Mouse (Mus musculus): Measurements from ENCODE around the gene Plvap. TPM values are rescaled to one million over a fixed set of nuclear protein-coding genes. Genes with fewer than 3 reads are reported as not detected.
A peak's percentile ranks its signal among the peaks of the same experiment; 100 is the strongest.

Plvap gene
- total and polyA plus RNA-seq, 2 experiments from 2014 or later = 4.0 to 6.9 TPM

GRCm38 (mm10) chr8:71497881-71498501 is 13.6 kb downstream of the Plvap start:
- whole genome bisulfite sequencing = 29% methylated on average over 15 of the region's 15 CpGs
- TF ChIP-seq CTCF (IDR thresholded peaks at IDR 0.05; ENCODE audit: low read depth) = no peak
- no peaks in the 10 kb centered on the region for H3K27me3 ChIP-seq (ENCODE audit: insufficient read depth, low read length)
- no peaks in the 10 kb centered on the region for H3K4me1 ChIP-seq (ENCODE audit: insufficient read depth)
- no peak overlapping the region for H3K4me2 ChIP-seq (ENCODE audit: low read depth)
- no peak overlapping the region for H3K9ac ChIP-seq
- no peak for DNase-seq
- no peak overlapping the region for H3K4me3 ChIP-seq (ENCODE audit: low read depth, low read length)
- ATAC-seq = no peak
- H3K9me3 ChIP-seq (ENCODE audit: low read length) = no peaks in the 10 kb centered on the region
- H3K27ac ChIP-seq (ENCODE audit: low read depth, low read length) = no peak overlapping the region
- H3K36me3 ChIP-seq (ENCODE audit: insufficient read depth) = peaks cover 3% of the 10 kb centered on the region; the same call in 1 of the 2 replicates

- no peak overlapping the region for H3K9ac ChIP-seq
- H3K4me1 ChIP-seq (ENCODE audit: insufficient read depth) = no peaks in the 10 kb centered on the region
- TF ChIP-seq CTCF (IDR thresholded peaks at IDR 0.05; ENCODE audit: low read depth) = no peak
- 89% methylated on average over 1 of the region's 1 CpGs for WGBS
- H3K27ac ChIP-seq (ENCODE audit: low read depth, low read length) = no peak overlapping the region
- no peaks in the 10 kb centered on the region for H3K9me3 ChIP-seq (ENCODE audit: low read length)
- H3K27me3 ChIP-seq (ENCODE audit: insufficient read depth, low read length) = no peaks in the 10 kb centered on the region
- no peak overlapping the region for H3K4me3 ChIP-seq (ENCODE audit: low read depth, low read length)
- H3K36me3 ChIP-seq (ENCODE audit: insufficient read depth) = peaks cover 11% of the 10 kb centered on the region
- no peak for DNase-seq
- ATAC-seq = no peak
- no peak overlapping the region for H3K4me2 ChIP-seq (ENCODE audit: low read depth)
Measured at GRCm38 (mm10) chr8:71497077-71497645, 14.4 kb downstream of the Plvap start.

- TF ChIP-seq CTCF (IDR thresholded peaks at IDR 0.05; ENCODE audit: low read depth) = 0 out of 2 replicates have a peak, but pooled peaks have one; percentile 15
- H3K9ac ChIP-seq = no peak overlapping the region
- no peak for DNase-seq
- WGBS = 54% methylated on average over 11 of the region's 11 CpGs
- H3K9me3 ChIP-seq (ENCODE audit: low read length) = no peaks in the 10 kb centered on the region
- no peak overlapping the region for H3K4me2 ChIP-seq (ENCODE audit: low read depth)
- ATAC-seq = no peak
- H3K4me1 ChIP-seq (ENCODE audit: insufficient read depth) = no peaks in the 10 kb centered on the region
- no peaks in the 10 kb centered on the region for H3K27me3 ChIP-seq (ENCODE audit: insufficient read depth, low read length)
- no peak overlapping the region for H3K4me3 ChIP-seq (ENCODE audit: low read depth, low read length)
- no peak overlapping the region for H3K27ac ChIP-seq (ENCODE audit: low read depth, low read length)
- H3K36me3 ChIP-seq (ENCODE audit: insufficient read depth) = peaks cover 14% of the 10 kb centered on the region
Measured at GRCm38 (mm10) chr8:71496481-71496880, 15.1 kb downstream of the Plvap start.

GRCm38 (mm10) chr8:71495811-71496210 is 15.7 kb downstream of the Plvap start:
- H3K27me3 ChIP-seq (ENCODE audit: insufficient read depth, low read length) = no peaks in the 10 kb centered on the region
- no peaks in the 10 kb centered on the region for H3K9me3 ChIP-seq (ENCODE audit: low read length)
- H3K36me3 ChIP-seq (ENCODE audit: insufficient read depth) = peaks cover 18% of the 10 kb centered on the region
- no peak overlapping the region for H3K9ac ChIP-seq
- H3K4me1 ChIP-seq (ENCODE audit: insufficient read depth) = no peaks in the 10 kb centered on the region
- no peak for TF ChIP-seq CTCF (IDR thresholded peaks at IDR 0.05; ENCODE audit: low read depth)
- ATAC-seq (no peak), DNase-seq (no peak)
- no peak overlapping the region for H3K4me2 ChIP-seq (ENCODE audit: low read depth)
- H3K27ac ChIP-seq (ENCODE audit: low read depth, low read length) = no peak overlapping the region
- H3K4me3 ChIP-seq (ENCODE audit: low read depth, low read length) = no peak overlapping the region
- 81% methylated on average over 5 of the region's 5 CpGs for WGBS

- Histone ChIP-seq H3K4me2 (ENCODE audit: low read depth) (peak overlapping the region; percentile 35; the same call in 1 of the 2 replicates), H3K27me3 (ENCODE audit: insufficient read depth, low read length) (no peaks in the 10 kb centered on the region), H3K4me3 (ENCODE audit: low read depth, low read length) (no peak overlapping the region), H3K9ac (no peak overlapping the region), H3K4me1 (ENCODE audit: insufficient read depth) (no peaks in the 10 kb centered on the region), H3K36me3 (ENCODE audit: insufficient read depth) (peaks cover 18% of the 10 kb centered on the region), H3K27ac (ENCODE audit: low read depth, low read length) (no peak overlapping the region), H3K9me3 (ENCODE audit: low read length) (no peaks in the 10 kb centered on the region)
- ATAC-seq (peak; percentile 83), DNase-seq (peak; percentile 84)
- WGBS = 19% methylated on average over 16 of the region's 16 CpGs
- TF ChIP-seq CTCF (IDR thresholded peaks at IDR 0.05; ENCODE audit: low read depth) = peak; percentile 76
Measured at GRCm38 (mm10) chr8:71495039-71495438, 16.5 kb downstream of the Plvap start.

GRCm38 (mm10) chr8:71488454-71488853 is 23.1 kb downstream of the Plvap start:
- H3K27me3 ChIP-seq (ENCODE audit: insufficient read depth, low read length) = no peaks in the 10 kb centered on the region
- peaks cover 5% of the 10 kb centered on the region; the same call in 1 of the 2 replicates for H3K4me1 ChIP-seq (ENCODE audit: insufficient read depth)
- TF ChIP-seq CTCF (IDR thresholded peaks at IDR 0.05; ENCODE audit: low read depth) = peak; percentile 32
- peak overlapping the region; percentile 47 for H3K9ac ChIP-seq
- H3K4me3 ChIP-seq (ENCODE audit: low read depth, low read length) = peak overlapping the region; percentile 65
- 1% methylated on average over 22 of the region's 22 CpGs for WGBS
- DNase-seq = peak; percentile 95
- peak; percentile 90 for ATAC-seq
- no peak overlapping the region for H3K27ac ChIP-seq (ENCODE audit: low read depth, low read length)
- H3K9me3 ChIP-seq (ENCODE audit: low read length) = no peaks in the 10 kb centered on the region
- H3K4me2 ChIP-seq (ENCODE audit: low read depth) = peak overlapping the region; percentile 100
- H3K36me3 ChIP-seq (ENCODE audit: insufficient read depth) = peaks cover 25% of the 10 kb centered on the region

Data from forebrain, postnatal 0 days (tissue).